Mouse (Mus musculus) frontal cortex, adult 2 months (tissue): ENCODE measurements at regions not wholly inside any gene's neighbourhood (a gene's known extent, or its start where the extent isn't known, plus 50 kb on each side); places are given as distances from the start of the nearest gene placed in this dataset.

Experiments used
- DNase-seq, 2 experiments: peaks; one replicate each; pipeline ENCODE4 v3.0.0; 2022; ENCODE audit warnings: low spot score in 1 of 2; ENCODE audit errors: extremely low spot score in 1 of 2

- peak in 1 of 2 experiments; percentile 32 for DNase-seq
Measured at GRCm38 (mm10) chr15:97507176-97507575, 198.4 kb downstream of the Rpap3 start.

DNA sequence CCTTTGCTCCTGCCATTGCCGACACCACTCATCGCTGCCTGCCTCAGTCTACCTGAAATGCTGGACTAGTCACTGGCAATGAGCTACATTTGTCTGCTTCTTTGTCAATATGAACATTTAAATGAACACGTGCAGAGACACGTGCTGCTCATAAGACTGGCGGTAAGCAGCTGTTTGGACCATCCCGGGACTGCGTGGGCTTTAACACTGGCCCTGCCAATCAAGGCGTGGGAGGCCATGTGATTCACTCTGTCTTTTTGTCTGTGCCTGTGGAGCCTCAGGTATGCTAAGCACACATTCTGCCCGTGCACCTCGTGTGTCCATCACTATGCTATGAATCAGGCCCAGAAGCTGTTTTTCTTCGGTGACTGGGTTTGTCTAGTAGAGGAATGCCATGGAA lies 199.9 kb downstream of the Rpap3 start:
- peak; percentile 27 to 52 for DNase-seq

DNA sequence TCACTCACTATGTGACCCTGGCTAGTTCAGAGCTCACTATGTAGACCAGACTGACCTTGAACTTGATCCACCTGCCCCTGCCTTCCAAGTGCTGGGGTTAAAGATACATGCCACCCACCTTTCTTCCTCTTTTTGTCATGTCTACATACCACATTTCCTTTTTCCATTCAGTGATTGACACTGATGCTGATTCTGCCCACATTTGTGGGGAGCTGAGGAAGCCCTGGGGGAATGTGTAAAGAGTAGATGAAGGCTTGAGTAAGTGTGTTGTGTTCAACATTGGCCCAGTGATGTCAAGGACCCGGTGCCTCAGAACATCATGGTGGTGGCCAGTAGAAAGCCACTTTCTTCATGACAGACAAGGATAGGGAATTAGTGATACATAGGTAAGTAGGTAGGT lies 201.3 kb downstream of the Rpap3 start:
- DNase-seq = no peak

DNA sequence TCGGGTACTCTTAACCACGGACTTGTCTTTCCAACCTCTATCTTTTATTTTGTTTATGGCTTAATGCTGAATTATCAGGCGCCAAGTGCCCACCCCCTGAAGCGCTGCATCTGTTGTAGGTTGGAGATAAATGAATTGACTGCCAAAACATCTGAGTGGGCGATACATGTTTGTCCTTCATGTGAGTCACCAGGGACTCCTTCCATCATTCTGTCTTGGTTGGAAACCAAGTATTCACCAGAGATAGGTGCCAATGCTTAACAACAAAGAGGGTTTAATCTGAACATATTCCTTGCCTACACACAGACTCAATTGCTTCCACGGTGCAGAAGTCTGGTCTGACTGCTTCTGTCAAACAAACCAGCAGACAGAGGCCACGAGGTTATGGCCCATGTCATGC lies 203.6 kb downstream of the Rpap3 start:
- DNase-seq = peak; percentile 23 to 54

DNA sequence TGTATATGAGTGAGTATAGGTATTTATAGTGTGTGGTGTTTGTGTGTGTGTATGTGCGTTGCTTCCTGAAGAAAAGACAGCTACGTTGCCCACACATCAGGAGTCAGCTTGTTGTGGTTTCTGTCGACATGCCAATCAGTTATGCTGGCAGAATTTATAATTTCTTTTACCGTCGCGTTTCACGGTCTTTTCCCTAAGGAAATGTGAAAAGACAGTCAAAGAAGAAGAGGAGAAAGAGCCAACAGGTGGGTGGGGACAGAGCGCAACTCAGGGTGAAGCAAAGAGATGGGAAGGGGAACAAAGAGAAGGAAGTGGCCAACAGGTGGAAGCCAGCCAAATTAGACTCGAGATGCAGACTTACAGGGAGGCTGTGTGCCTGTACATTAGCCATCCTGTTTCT lies 204.2 kb downstream of the Rpap3 start:
- DNase-seq = no peak

DNA sequence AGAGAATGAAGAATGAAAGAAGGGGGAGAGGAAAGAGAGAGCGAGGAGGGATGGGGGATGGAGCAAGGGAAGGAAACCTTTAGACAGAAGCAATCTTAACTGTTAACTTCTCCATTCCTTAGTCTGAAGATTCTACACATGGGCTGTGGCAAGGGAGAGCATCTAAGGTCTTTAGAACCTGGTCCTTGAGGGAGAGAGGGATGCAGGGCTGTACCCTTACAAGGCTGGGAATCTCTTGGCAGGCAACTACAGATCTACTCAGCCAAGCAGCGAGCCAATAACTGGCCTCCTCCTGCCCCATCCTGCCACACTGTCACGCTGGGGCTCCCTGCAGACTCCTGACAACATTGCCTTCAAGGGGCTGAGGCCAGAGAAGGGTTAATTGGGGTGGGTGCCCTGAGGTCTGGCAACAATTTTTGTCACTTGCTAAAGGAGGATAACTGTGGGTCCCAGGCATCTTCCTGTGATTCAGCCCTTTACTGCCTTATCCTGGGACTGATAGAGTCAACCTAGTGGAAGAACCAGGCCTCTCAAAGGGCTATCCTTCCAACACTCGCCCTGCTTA lies 205.7 kb downstream of the Rpap3 start:
- no peak for DNase-seq

DNA sequence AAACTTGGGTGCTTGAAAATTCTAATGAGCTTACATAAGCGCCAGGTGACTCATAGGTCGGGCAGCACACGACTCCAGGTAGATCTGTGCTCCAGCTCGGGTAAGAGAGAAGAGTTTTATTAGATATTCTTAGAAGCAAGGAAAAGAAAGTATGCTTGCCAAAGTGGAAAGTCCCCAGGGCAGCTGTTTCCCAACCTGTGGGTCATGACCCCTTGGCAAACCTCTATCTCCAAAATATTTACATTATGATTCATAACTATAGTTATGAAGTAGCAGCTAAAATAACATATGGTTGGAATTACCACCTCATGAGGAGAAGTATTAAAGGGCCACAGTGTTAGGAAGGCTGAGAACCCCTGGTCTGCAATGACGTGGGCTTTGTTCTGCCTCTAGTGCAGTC lies 206.4 kb downstream of the Rpap3 start:
- DNase-seq = no peak

- no peak for DNase-seq
Measured at GRCm38 (mm10) chr15:97498375-97498774, 207.2 kb downstream of the Rpap3 start.

GRCm38 (mm10) chr15:97496026-97496425 lies 209.6 kb downstream of the Rpap3 start:
- no peak for DNase-seq

GRCm38 (mm10) chr15:97493340-97493739 lies 212.3 kb downstream of the Rpap3 start:
- no peak for DNase-seq

GRCm38 (mm10) chr15:97491796-97492195 lies 213.8 kb downstream of the Rpap3 start:
- no peak for DNase-seq

GRCm38 (mm10) chr15:97487425-97487824 lies 218.2 kb downstream of the Rpap3 start:
- DNase-seq = no peak

DNA sequence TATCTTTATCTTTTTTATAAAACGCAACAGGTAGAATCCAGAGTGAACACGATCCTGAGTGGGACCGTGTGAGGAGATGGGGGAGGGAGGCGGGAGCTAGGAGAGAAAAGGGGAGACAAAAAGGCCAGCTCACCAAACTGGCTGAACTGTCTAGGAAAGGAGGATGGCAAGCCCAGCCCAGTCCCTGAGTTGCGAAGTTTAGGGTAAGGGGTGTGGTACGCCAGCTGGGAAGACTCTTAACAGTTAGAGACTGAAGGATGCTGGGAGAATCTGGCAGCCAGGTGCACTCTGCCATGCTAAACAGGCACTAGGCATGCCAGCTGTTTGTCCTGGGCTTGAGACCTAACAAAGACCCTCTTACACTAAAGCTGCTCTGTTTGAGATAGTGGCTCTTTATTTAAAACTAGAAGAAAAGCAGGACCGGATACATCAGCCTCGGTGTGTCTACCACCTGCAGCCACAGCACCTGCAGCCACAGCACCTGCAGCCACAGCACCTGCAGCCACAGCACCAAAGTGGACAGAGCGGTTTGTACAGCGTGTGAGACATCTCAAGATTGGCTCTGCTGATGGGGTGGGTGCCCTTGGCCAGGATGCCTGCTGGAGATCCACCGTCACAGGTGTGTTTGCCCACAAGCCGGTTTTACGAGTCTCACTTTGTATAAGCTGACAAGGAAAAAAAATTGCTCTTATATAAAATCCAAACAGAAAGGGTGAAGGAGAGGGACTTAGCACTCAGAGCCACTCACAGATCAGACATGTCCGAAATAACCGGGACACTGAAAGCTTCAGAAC lies 225.1 kb upstream of the Amigo2 start:
- no peak for DNase-seq

GRCm38 (mm10) chr15:97471476-97471875 lies 224.4 kb upstream of the Amigo2 start:
- DNase-seq = no peak

DNA sequence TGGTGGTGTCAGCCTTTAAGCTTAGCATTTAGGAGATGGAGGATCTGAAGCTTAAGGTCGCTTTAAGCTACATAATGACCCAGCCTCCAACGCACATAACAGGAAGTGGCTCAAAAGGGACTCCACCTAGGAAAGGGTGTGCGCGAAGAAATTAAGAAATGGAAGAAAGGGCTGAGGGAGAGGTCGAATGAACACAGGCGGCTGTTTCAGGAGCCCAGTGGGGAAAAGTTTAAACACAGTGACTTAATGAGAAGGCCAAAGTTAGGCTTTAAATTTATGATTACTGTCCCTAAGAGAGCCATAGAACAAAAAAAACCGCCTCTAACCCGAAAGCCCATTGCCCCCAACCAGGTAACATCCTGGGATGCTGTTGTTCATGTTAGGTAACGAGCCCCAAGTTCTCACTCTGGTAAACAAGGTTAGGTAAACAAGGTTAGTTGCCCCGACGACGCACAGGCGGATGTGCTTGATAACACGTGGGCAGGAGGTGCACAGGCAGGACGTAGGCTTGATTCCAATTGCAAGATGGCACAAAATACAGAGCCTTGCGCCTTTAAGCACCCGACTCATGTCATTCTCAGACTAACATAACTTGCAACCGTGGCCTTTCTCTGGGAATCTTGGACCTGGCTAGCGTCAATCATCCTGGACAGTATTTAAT lies 222.7 kb upstream of the Amigo2 start:
- no peak for DNase-seq

DNA sequence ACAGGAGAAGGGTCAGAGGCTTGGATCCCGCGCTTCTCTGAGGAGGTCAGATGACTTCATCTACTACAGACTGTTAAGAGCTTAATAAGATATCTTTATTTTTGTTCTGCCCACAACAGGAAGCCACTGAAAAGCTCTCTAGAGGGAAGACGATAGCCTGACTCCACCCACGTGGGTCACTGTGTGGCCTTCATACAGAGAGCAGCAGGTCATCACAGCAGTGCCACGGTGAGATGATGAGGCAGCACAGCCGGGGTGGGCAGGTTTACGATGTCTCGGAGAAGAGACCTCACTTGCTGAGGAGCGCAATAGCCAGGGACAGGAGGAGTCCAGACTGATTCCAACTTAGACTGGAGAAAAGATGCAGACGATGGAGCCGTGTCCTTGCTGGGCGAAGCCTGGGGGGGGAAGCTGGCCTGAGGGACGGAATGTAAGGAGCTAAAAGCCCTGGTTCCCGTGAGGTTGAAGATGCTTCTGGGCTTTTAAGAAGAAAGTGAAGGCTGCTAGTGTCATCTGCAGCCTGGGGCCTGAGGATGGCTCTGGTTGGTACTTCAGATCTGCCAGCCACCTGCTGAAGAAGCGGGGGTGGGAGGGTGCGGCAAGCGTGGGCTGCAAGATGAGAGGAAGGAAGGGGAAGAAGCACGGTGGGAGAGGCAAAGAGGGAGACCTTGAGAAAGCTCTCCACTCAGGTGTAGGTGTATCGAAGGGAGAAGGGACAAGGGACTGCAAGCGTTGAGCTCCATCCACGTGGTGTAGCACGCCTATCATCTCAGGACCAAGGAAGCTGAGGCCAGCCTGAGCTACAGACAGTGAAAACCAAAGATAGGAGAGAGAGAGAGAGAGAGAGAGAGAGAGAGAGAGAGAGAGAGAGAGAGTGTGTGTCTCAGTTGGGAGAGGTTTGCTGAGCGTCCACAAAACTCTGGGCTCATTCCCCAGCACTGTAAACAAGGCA lies 221.9 kb upstream of the Amigo2 start:
- DNase-seq = no peak

DNA sequence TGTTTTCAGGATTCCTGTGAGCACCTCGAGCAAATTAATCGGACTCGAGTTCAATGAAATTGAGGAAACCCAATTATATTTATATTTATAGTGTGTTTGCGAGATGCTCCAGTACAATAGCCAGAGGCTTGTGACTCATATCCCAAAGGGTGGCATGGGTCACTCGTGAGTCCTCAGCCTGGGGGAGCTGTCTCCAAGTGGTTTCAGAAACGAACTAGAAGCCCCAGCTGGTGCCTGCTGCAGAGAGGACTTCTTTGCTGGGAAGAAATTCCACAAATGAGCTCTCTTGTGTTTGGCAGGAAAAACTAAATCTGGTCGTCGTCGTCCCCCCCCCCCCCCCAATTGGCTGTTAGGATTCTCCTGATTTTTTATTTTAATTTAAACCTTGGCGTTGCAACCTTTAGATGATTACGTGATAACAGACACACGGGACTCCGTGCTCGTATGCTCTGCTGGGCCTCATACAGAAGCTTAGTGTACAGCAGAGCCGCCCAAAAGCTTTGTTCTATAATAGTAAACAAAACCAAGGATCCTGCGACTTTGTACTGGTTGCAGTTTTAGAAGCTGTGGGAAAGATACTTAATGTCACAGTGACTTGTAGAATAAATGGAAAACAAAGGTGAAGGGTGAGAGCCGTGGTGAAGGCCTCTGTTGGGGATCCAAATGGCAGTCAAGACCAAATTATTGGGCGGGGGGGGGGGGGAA lies 220.8 kb upstream of the Amigo2 start:
- no peak for DNase-seq

DNA sequence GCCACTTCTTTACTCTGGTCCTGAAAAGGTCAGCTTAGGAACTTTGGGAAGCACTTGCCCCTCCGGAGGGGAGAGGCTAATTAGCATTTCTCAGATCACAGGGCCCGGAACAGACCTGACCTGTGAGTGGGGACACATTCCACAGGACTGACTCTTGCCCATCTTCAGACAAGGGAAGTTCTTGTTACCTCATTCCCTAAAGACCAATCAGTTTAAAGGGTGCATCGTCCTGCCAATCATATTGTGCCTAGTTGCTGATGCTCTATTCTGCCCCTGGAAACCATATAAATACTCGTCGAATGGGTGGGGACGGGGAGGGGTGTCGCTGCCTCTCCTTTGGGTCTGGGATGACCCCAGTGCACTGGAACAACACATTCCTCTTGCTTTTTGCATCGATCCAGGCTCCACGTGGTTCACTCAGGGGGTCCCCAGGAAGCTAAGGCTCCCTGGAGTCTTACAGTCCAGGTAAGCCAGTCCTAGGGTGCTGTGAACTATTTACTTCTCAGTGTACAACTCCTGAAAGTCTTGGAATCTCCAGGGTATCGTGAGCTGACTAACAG lies 219.9 kb upstream of the Amigo2 start:
- no peak for DNase-seq

DNA sequence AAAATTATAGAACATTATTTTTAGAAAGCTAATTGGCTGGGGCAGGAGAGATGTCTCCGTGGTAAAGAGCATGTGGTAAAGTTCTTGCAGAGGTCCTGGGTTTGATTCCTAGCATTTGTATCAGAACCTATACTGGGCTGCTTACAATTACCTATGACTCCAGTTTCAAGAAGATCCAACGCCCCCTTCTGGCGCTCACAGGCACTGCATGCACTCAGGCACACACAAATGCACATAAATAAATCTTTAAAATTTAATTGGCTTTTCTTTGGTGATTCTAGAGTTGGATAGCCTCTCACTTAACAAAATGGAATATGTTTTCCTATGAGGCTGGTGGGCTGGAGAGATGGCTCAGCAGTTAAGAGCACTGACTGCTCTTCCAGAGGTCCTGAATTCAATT lies 219.0 kb upstream of the Amigo2 start:
- no peak for DNase-seq

- DNase-seq = no peak
Measured at GRCm38 (mm10) chr15:97465366-97465765, 218.3 kb upstream of the Amigo2 start.
